Mouse (Mus musculus) urinary bladder, adult 2 months (tissue): ENCODE results near the gene D2hgdh. TPM values are rescaled to one million over a fixed set of nuclear protein-coding genes. Genes with fewer than 3 reads are reported as not detected.

Experiments used
- polyA plus RNA-seq: library from polyadenylated mRNA; depleted of rRNA; stranded (reverse); fragments of >200 nt; gene quantifications from 2 replicates; pipeline ENCODE4 v1.2.3, GENCODE M21; 2012; rRNA removed

The D2hgdh gene
- polyA plus RNA-seq, 1 experiment, result 23.3 TPM

Other genes starting within 250 kb of the D2hgdh start
- gene Stk25, start 166.2 kb upstream of the D2hgdh start, polyA plus RNA-seq, result 141 and 169 TPM in 2 replicates
- 51.8 and 52.5 TPM in 2 replicates for gene Bok, start 139.2 kb upstream of the D2hgdh start, polyA plus RNA-seq
- gene Atg4b, start 73.4 kb upstream of the D2hgdh start, polyA plus RNA-seq, result 49.8 and 52.4 TPM in 2 replicates
- 39.9 and 43.8 TPM in 2 replicates for gene Thap4, start 70.0 kb upstream of the D2hgdh start, polyA plus RNA-seq
- 79.3 and 111 TPM in 2 replicates for gene Dtymk, start 23.0 kb upstream of the D2hgdh start, polyA plus RNA-seq
- 12.4 and 14.2 TPM in 2 replicates for gene Ing5, start 20.9 kb upstream of the D2hgdh start, polyA plus RNA-seq
- gene Gal3st2, start 36.4 kb downstream of the D2hgdh start, polyA plus RNA-seq, result 0.16 and 0.32 TPM in 2 replicates
- gene Gal3st2b, start 93.4 kb downstream of the D2hgdh start, polyA plus RNA-seq, result 0.06 TPM in 1 of 2 replicates, not detected in the other
- gene Gal3st2c, start 165.6 kb downstream of the D2hgdh start, polyA plus RNA-seq, result not detected in 2 replicates
- gene Neu4, start 195.5 kb downstream of the D2hgdh start, polyA plus RNA-seq, result not detected in 2 replicates
- 0.07 and 0.12 TPM in 2 replicates for gene Pdcd1, start 227.6 kb downstream of the D2hgdh start, polyA plus RNA-seq